Mouse (Mus musculus): ENCODE results near the gene Ttc25. TPM values are rescaled to one million over a fixed set of nuclear protein-coding genes. Genes with fewer than 3 reads are reported as not detected.
A peak's percentile ranks its signal among the peaks of the same experiment; 100 is the strongest.
"Not testable (repeated sequence)": the region's sequence is repeated elsewhere in the genome, so short reads cannot be mapped to it uniquely, and the experiment has no call there.

The Ttc25 gene
- total and polyA plus RNA-seq, 2 experiments from 2014 or later, result 1.8 to 2.2 TPM

- Histone ChIP-seq H3K9me3 (ENCODE audit: low read length) (no peaks in the 10 kb centered on the region), H3K36me3 (ENCODE audit: insufficient read depth) (peaks cover 27% of the 10 kb centered on the region), H3K4me2 (ENCODE audit: low read depth) (no peak overlapping the region), H3K27me3 (ENCODE audit: insufficient read depth, low read length) (no peaks in the 10 kb centered on the region), H3K4me1 (ENCODE audit: insufficient read depth) (no peaks in the 10 kb centered on the region), H3K27ac (ENCODE audit: low read depth, low read length) (0 out of 2 replicates have a peak overlapping the region, but pooled peaks have one; percentile 9), H3K4me3 (ENCODE audit: low read depth, low read length) (no peak overlapping the region), H3K9ac (no peak overlapping the region)
- 64% methylated on average over 8 of the region's 8 CpGs for WGBS
- DNase-seq (no peak), ATAC-seq (no peak)
- TF ChIP-seq CTCF (IDR thresholded peaks at IDR 0.05; ENCODE audit: low read depth), result no peak
These were observed 32.6 kb downstream of the Ttc25 start for GRCm38 (mm10) chr11:100577852-100578599.

- Histone ChIP-seq H3K4me3 (ENCODE audit: low read depth, low read length) (no peak overlapping the region), H3K27ac (ENCODE audit: low read depth, low read length) (no peak overlapping the region), H3K36me3 (ENCODE audit: insufficient read depth) (peaks cover 39% of the 10 kb centered on the region), H3K9ac (no peak overlapping the region), H3K27me3 (ENCODE audit: insufficient read depth, low read length) (no peaks in the 10 kb centered on the region), H3K4me1 (ENCODE audit: insufficient read depth) (no peaks in the 10 kb centered on the region), H3K9me3 (ENCODE audit: low read length) (no peaks in the 10 kb centered on the region), H3K4me2 (ENCODE audit: low read depth) (no peak overlapping the region)
- ATAC-seq (no peak), DNase-seq (no peak)
- TF ChIP-seq CTCF (IDR thresholded peaks at IDR 0.05; ENCODE audit: low read depth), result no peak
- WGBS, result 94% methylated on average over 9 of the region's 9 CpGs
These were observed 33.9 kb downstream of the Ttc25 start for GRCm38 (mm10) chr11:100579116-100579799.

- DNase-seq, result no peak
- no peak for TF ChIP-seq CTCF (IDR thresholded peaks at IDR 0.05; ENCODE audit: low read depth)
- ATAC-seq, result no peak
- Histone ChIP-seq H3K27me3 (ENCODE audit: insufficient read depth, low read length) (no peaks in the 10 kb centered on the region), H3K9me3 (ENCODE audit: low read length) (no peaks in the 10 kb centered on the region), H3K4me2 (ENCODE audit: low read depth) (no peak overlapping the region), H3K27ac (ENCODE audit: low read depth, low read length) (no peak overlapping the region), H3K4me3 (ENCODE audit: low read depth, low read length) (no peak overlapping the region), H3K9ac (no peak overlapping the region), H3K36me3 (ENCODE audit: insufficient read depth) (peaks cover 50% of the 10 kb centered on the region), H3K4me1 (ENCODE audit: insufficient read depth) (no peaks in the 10 kb centered on the region)
- WGBS, result 95% methylated on average over 13 of the region's 13 CpGs
These were observed 34.9 kb downstream of the Ttc25 start for GRCm38 (mm10) chr11:100580275-100580674.

GRCm38 (mm10) chr11:100581756-100582155 lies 36.3 kb downstream of the Ttc25 start:
- H3K27me3 ChIP-seq (ENCODE audit: insufficient read depth, low read length), result no peaks in the 10 kb centered on the region
- WGBS, result 42% methylated on average over 4 of the region's 4 CpGs
- H3K9me3 ChIP-seq (ENCODE audit: low read length), result no peaks in the 10 kb centered on the region
- no peak overlapping the region for H3K4me3 ChIP-seq (ENCODE audit: low read depth, low read length)
- peaks cover 64% of the 10 kb centered on the region for H3K36me3 ChIP-seq (ENCODE audit: insufficient read depth)
- no peaks in the 10 kb centered on the region for H3K4me1 ChIP-seq (ENCODE audit: insufficient read depth)
- no peak for TF ChIP-seq CTCF (IDR thresholded peaks at IDR 0.05; ENCODE audit: low read depth)
- no peak overlapping the region for H3K9ac ChIP-seq
- DNase-seq (no peak), ATAC-seq (peak; percentile 16; the same call in 1 of the 2 replicates)
- no peak overlapping the region for H3K27ac ChIP-seq (ENCODE audit: low read depth, low read length)
- no peak overlapping the region for H3K4me2 ChIP-seq (ENCODE audit: low read depth)

- H3K9ac ChIP-seq; DNase-seq; H3K27me3 ChIP-seq (ENCODE audit: insufficient read depth, low read length); H3K4me2 ChIP-seq (ENCODE audit: low read depth); H3K27ac ChIP-seq (ENCODE audit: low read depth, low read length); H3K9me3 ChIP-seq (ENCODE audit: low read length); H3K4me3 ChIP-seq (ENCODE audit: low read depth, low read length); H3K4me1 ChIP-seq (ENCODE audit: insufficient read depth); ATAC-seq: not testable (repeated sequence)
- WGBS, result 92% methylated on average over 1 of the region's 1 CpGs
- H3K36me3 ChIP-seq (ENCODE audit: insufficient read depth), result peaks cover 70% of the 10 kb centered on the region
These were observed 37.0 kb downstream of the Ttc25 start for GRCm38 (mm10) chr11:100582413-100582812.

GRCm38 (mm10) chr11:100582836-100583235 lies 37.4 kb downstream of the Ttc25 start:
- 91% methylated on average over 2 of the region's 2 CpGs for WGBS
- no peak for TF ChIP-seq CTCF (IDR thresholded peaks at IDR 0.05; ENCODE audit: low read depth)

GRCm38 (mm10) chr11:100584561-100584961 lies 39.2 kb downstream of the Ttc25 start:
- no peak overlapping the region for H3K4me2 ChIP-seq (ENCODE audit: low read depth)
- ATAC-seq (no peak), DNase-seq (no peak)
- no peaks in the 10 kb centered on the region for H3K9me3 ChIP-seq (ENCODE audit: low read length)
- no peak for TF ChIP-seq CTCF (IDR thresholded peaks at IDR 0.05; ENCODE audit: low read depth)
- H3K9ac ChIP-seq, result no peak overlapping the region
- H3K36me3 ChIP-seq (ENCODE audit: insufficient read depth), result peaks cover 83% of the 10 kb centered on the region
- H3K4me1 ChIP-seq (ENCODE audit: insufficient read depth), result no peaks in the 10 kb centered on the region
- no peak overlapping the region for H3K27ac ChIP-seq (ENCODE audit: low read depth, low read length)
- WGBS, result 85% methylated on average over 7 of the region's 7 CpGs
- no peaks in the 10 kb centered on the region for H3K27me3 ChIP-seq (ENCODE audit: insufficient read depth, low read length)
- no peak overlapping the region for H3K4me3 ChIP-seq (ENCODE audit: low read depth, low read length)

More at GRCm38 (mm10) chr11:100582836-100583235, 37.4 kb downstream of the Ttc25 start:
- no peaks in the 10 kb centered on the region for H3K4me1 ChIP-seq (ENCODE audit: insufficient read depth)
- H3K27ac ChIP-seq (ENCODE audit: low read depth, low read length), result no peak overlapping the region
- H3K36me3 ChIP-seq (ENCODE audit: insufficient read depth), result peaks cover 74% of the 10 kb centered on the region
- no peaks in the 10 kb centered on the region for H3K9me3 ChIP-seq (ENCODE audit: low read length)
- no peaks in the 10 kb centered on the region for H3K27me3 ChIP-seq (ENCODE audit: insufficient read depth, low read length)
- no peak overlapping the region for H3K4me3 ChIP-seq (ENCODE audit: low read depth, low read length)
- H3K9ac ChIP-seq, result no peak overlapping the region
- H3K4me2 ChIP-seq (ENCODE audit: low read depth), result no peak overlapping the region
- no peak for ATAC-seq
- DNase-seq, result no peak

Measured in forebrain, postnatal 0 days (tissue).